Mouse (Mus musculus) left cerebral cortex, adult 11 months (tissue): ENCODE results near the gene BC107364.
"Not testable (repeated sequence)": the region's sequence is repeated elsewhere in the genome, so short reads cannot be mapped to it uniquely, and the experiment has no call there.

Experiments
- DNase-seq: peaks from one replicate; pipeline ENCODE4 v3.0.0; 2022; ENCODE audit warnings: low spot score

BC107364 gene

GRCm38 (mm10) chr3:96414126-96414950 lies 37.8 kb downstream of the BC107364 start:
- peak; percentile 16 for DNase-seq

DNA sequence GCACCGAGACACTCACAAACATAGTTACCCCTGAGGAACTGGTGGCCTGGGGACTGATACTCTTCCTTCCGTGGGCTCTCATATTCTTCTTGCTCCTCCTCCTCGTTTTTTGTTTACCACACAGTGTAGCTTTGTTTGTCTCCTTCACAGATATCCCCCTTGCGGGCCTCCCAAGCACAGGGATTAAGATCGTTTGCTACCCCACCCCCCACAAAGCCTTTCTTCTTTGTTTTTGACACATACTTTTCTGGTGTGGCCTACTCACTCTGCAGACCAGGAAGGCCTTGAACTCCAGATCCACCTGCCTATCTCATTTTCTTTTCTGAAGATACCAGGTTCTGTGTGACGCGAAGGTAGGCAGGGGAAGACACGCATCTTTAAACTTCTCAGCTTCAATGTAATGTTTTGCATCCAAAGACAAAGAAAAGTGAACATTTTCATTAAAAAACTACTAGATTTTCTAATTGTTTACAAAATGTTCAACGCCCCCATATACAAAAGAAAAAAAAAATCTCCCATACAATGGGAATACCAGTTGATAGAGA lies 38.5 kb downstream of the BC107364 start:
- no peak for DNase-seq

GRCm38 (mm10) chr3:96411821-96412220 lies 40.3 kb downstream of the BC107364 start:
- no peak for DNase-seq

DNA sequence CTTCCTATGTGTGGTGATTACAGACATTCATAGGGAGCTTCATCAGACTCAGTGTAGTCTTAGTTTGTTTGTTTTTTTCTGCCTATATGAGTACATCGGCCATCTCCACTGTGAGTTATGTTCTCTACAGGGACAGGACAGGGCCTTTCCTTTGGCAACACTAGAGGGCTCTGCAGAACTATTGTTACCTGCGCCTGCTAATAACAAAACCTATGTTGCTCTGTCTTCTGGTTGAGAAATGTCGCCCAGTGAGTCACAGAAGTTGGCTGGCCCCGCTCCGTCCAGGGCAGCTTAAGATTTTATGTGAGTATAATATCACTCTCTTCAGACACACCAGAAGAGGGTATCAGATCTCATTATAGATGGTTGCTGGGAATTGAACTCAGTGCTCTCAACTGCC lies 41.1 kb downstream of the BC107364 start:
- no peak for DNase-seq

GRCm38 (mm10) chr3:96409701-96410246 lies 42.3 kb downstream of the BC107364 start:
- DNase-seq = no peak

- DNase-seq = not testable (repeated sequence)
These were observed 44.0 kb downstream of the BC107364 start for GRCm38 (mm10) chr3:96408111-96408510.

DNA sequence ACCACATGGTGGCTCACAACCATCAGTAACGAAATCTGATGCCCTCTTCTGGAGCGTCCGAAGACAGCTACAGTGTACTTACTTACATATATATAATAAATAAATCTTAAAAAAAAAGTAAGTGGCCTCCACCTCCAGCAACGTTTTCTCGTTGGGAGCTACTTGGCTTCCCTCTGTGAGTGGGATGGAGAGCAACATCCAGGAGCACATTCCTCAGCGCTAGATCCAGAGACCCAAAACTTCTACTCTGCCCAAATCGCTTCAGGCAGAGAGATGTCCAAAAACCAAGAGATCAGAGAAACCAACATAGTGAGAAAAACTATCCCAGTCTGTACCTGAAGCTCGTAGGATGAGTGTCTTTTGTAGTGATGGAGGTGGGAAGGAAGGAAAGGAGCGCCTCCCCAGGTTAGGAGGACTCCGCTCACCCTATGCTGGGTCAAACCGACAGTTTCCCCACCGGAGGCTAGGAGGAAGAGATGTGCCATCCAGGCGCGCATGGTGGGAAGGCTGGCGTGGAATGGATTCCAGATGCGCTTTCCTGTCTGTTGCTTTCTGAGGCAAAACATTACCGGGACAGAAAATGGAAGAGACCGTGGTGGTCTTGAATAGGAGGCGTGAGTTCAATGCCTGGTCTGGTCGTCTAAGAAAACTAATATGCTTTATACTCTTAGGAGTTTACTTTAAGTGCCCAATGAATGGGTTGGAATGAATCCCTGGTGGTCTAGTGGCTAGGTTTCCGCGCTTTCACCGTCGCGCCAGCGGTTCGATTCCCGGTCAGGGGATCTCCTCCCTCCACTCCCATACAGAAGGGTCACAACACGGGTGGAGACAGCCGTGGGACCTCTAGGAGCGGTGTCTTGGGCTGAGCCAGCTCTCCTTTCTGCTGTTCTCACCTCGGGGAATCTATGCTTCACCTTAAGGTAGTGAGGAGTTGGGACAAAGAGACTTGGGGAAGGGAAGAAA lies 46.3 kb downstream of the BC107364 start:
- DNase-seq = no peak

- no peak for DNase-seq
These were observed 47.1 kb downstream of the BC107364 start for GRCm38 (mm10) chr3:96405004-96405403.

DNA sequence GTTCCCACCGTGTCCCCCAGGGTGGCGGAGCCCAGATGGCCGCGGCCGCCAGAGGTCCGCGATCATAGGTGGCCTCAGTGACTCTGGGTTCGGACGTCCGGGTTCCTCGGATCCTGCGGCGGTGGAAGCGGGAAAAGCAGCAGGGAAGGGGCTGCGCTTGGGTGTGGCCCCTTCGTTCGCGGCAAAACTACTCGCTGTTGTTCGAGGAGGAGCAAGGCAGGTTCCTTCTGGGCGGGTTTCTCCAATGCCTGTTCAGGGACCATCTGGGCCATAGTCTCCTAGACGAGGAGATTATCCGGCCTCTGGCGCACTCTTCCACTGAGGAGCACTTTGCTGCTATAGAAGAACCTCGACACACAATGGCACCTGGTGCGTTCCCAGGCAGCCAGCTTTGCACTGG lies 47.7 kb downstream of the BC107364 start:
- no peak for DNase-seq

GRCm38 (mm10) chr3:96403016-96403415 lies 49.1 kb downstream of the BC107364 start:
- DNase-seq = no peak

GRCm38 (mm10) chr3:96401832-96402501 lies 50.1 kb downstream of the BC107364 start:
- DNase-seq = no peak

- no peak for DNase-seq
These were observed 50.7 kb downstream of the BC107364 start for GRCm38 (mm10) chr3:96401474-96401831.

- no peak for DNase-seq
These were observed 53.2 kb downstream of the BC107364 start for GRCm38 (mm10) chr3:96398911-96399310.

GRCm38 (mm10) chr3:96396857-96397256 lies 55.2 kb downstream of the BC107364 start:
- DNase-seq = no peak

DNA sequence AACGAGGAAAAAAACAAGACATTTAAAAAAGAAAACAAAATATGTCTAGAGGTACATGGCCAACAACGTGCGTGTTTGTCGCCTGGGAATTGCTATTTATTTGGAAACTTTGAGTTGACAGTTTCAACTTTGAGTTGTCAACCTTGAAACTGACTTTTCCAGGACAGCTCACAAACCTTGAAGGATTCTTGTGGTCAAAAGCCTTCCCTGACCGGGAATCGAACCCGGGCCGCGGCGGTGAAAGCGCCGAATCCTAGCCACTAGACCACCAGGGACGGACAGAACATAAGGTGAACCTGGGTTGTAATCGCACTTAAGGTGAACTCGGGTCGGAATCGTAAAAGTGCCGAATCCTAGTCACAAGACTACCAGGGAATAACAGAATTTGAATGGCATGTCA lies 64.9 kb downstream of the BC107364 start:
- not testable (repeated sequence) for DNase-seq
